Mouse (Mus musculus) erythroblast, adult 5-6 weeks (primary cell): Measurements from ENCODE around the gene Cfap97. TPM values are rescaled to one million over a fixed set of nuclear protein-coding genes. Genes with fewer than 3 reads are reported as not detected.
"Not testable (repeated sequence)": the region's sequence is repeated elsewhere in the genome, so short reads cannot be mapped to it uniquely, and the experiment has no call there.

Source experiments
- ATAC-seq: replicated peaks from 2 replicates; pipeline ENCODE4 v1.8.0; 2016; ENCODE audit warnings: moderate number of reproducible peaks, mild to moderate bottlenecking, moderate TSS enrichment, inconsistent platforms; ENCODE audit not compliant: poor library complexity, low FRiP score, severe bottlenecking
- total RNA-seq, 2 experiments: library from RNA; stranded (forward) in 1 of 2; stranded (reverse) in 1 of 2; fragments of 150-400 nt in 1 of 2; fragments of 200-764, 138-1000 nt in 1 of 2; gene quantifications; 2 replicates each; pipeline versions ENCODE4 v1.2.3 to v1.2.4; 2015 to 2017; ENCODE audit warnings: low replicate concordance in 2 of 2

Cfap97 gene
- 14.6 and 15.4 TPM in 2 replicates for total RNA-seq (2015; ENCODE audit: low replicate concordance)
- 5.0 and 5.3 TPM in 2 replicates for total RNA-seq (2017; ENCODE audit: low replicate concordance)

- peak; percentile 33; the same call in 1 of the 2 replicates for ATAC-seq
These were observed at the start of gene Cfap97 for GRCm38 (mm10) chr8:46151202-46152062. Cfap97 (plus strand) TSS chr8:46151771.

- no peak for ATAC-seq
These were observed 48.1 kb upstream of the Cfap97 start for GRCm38 (mm10) chr8:46103434-46103833.

GRCm38 (mm10) chr8:46107690-46108089 is 43.9 kb upstream of the Cfap97 start:
- no peak for ATAC-seq

- not testable (repeated sequence) for ATAC-seq
These were observed 38.0 kb upstream of the Cfap97 start for GRCm38 (mm10) chr8:46113421-46114170.

GRCm38 (mm10) chr8:46117172-46117571 is 34.4 kb upstream of the Cfap97 start:
- ATAC-seq, result no peak

- no peak for ATAC-seq
These were observed 32.4 kb upstream of the Cfap97 start for GRCm38 (mm10) chr8:46119176-46119575.

- ATAC-seq, result no peak
These were observed 29.1 kb upstream of the Cfap97 start for GRCm38 (mm10) chr8:46122498-46122897.

GRCm38 (mm10) chr8:46130426-46130825 is 21.1 kb upstream of the Cfap97 start:
- no peak for ATAC-seq

- not testable (repeated sequence) for ATAC-seq
These were observed 16.0 kb upstream of the Cfap97 start for GRCm38 (mm10) chr8:46135546-46135945.

GRCm38 (mm10) chr8:46137336-46137735 is 14.2 kb upstream of the Cfap97 start:
- ATAC-seq, result no peak

GRCm38 (mm10) chr8:46137843-46138596 is 13.6 kb upstream of the Cfap97 start:
- no peak for ATAC-seq

GRCm38 (mm10) chr8:46140376-46141120 is 11.0 kb upstream of the Cfap97 start:
- ATAC-seq, result no peak

GRCm38 (mm10) chr8:46141688-46142087 is 9.9 kb upstream of the Cfap97 start:
- ATAC-seq, result no peak

- no peak for ATAC-seq
These were observed 9.0 kb upstream of the Cfap97 start for GRCm38 (mm10) chr8:46142498-46143081.

- no peak for ATAC-seq
These were observed 8.1 kb upstream of the Cfap97 start for GRCm38 (mm10) chr8:46143470-46143869.

- no peak for ATAC-seq
These were observed 7.6 kb upstream of the Cfap97 start for GRCm38 (mm10) chr8:46143924-46144323.

- no peak for ATAC-seq
These were observed 5.4 kb upstream of the Cfap97 start for GRCm38 (mm10) chr8:46146173-46146572.

GRCm38 (mm10) chr8:46149306-46149705 is 2.3 kb upstream of the Cfap97 start:
- no peak for ATAC-seq

- ATAC-seq, result no peak
These were observed 1.8 kb upstream of the Cfap97 start for GRCm38 (mm10) chr8:46149782-46150181.
